Mouse (Mus musculus) cerebellum, postnatal 25 days (tissue): Measurements from ENCODE around the gene Cpn2.

Experiments
- DNase-seq, 2 experiments: peaks; one replicate each; pipeline ENCODE4 v3.0.0; 2021; ENCODE audit warnings: mixed read lengths in 2 of 2

The Cpn2 gene

DNA sequence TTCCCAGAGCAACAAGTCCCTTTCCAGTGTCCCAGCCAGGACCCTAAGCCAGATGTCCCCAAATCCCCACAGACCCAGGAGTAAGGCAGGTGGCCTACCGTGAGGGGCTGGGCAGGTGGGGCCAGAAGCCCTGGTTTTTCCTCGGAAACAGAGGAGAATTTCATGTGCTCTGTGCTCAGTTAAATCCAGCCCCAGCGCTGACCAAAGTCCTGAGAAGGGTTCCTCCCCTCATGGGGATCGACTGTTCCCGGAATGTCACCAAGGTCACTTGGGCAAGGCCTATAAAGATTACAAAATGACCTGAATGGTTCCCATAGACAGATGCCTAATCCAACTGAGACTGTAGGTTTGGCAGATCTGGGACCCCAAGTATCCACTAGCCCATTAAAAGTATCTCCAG lies at the start of gene Cpn2:
Gene Cpn2 (minus strand): TSS at position 141 of the 400 bp plus-strand sequence.
- no peak for DNase-seq

DNA sequence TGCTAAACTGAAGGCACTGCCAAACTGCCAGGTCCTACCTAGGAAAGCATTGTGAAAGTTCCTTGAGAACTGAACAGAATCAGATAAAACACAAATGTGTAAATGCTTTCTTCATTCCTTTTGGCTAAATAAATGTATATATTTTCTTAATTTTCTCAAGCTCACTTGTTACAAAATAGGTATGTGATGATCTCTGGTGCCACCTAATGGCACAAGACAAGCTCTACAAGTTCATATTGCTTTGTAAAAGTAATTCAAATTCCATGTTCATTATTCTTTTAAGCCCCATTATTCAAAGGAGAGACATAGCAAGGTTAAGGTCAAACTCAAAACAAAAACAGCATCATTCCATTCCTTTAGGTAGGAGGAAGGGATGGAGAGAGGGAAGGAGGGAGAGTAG lies 46.9 kb upstream of the Cpn2 start:
- no peak for DNase-seq

DNA sequence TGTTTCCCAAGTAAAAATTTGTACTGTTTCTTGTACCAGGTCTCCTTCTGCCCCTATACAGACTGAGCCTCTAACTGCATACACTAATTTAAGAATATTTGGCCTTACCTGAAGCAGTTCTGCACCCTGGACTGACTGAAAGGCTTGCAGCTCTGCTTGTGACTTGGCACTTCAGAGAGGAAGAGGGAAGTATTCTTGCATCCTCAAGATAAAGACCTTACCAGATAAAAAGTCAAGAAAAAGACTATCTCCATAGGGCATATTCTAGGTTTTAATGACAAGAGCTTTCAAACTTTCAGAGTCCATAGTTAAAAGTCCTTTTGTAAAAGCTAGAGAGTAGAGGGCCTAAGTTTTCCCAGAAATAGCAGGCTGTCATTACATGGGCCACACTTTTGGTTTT lies 43.3 kb upstream of the Cpn2 start, which contains the start of gene Gp5:
Gene Gp5 (minus strand): TSS at position 133 of the 400 bp plus-strand sequence.
- DNase-seq, result no peak

DNA sequence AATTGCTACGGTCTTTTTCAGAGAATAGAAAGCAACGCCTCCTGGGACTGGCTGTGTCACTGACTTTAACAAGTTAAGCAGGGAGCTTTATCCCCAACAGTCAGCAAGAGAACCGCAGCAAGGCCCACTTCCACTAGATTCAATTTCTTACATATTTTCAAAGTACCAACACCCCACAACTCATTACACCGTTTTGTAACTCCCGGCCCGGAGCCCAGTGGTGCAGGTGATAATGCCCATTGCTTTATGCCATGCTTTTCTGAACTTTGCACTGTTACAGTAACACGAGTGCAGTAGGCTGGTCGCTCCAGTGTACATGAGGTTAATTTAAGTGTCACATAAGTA lies 42.8 kb upstream of the Cpn2 start:
- DNase-seq, result no peak

DNA sequence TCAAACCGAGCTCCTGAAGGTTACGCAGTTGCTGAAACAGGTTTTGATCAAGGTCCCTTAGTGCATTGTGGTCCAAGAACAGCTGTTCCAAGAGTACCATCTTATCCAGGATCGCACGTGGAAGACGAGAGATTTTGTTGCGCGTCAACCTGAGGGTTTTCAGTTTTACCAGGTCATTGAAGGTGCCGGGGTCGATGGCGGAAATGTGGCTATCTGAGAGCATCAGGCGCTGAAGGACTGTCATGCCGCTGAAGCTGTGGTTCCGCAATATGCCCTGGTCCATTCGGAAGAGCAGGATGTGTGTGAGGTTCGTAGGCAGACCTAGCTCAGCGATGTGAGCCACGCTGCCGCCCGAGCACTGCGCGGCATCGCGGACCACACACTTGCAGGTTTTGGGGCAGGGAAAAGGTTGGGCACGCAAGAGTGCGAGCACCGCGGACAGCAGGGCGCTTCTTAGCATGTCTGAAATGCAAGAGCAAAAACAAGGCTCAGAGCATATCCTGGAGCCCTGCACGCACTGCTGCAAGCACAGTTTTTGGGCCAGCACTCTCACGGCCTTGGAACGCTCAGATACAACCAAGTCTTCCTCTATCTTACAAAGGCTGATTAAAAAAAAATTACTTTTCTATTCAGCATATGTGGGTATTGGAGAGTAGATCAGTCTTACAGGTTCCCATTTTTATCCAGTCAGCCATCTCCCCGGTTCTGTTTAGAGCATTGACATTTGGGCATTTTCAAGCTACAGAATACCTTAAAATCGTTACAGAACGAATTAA lies 42.3 kb upstream of the Cpn2 start:
- peak; percentile 45 to 53 for DNase-seq

DNA sequence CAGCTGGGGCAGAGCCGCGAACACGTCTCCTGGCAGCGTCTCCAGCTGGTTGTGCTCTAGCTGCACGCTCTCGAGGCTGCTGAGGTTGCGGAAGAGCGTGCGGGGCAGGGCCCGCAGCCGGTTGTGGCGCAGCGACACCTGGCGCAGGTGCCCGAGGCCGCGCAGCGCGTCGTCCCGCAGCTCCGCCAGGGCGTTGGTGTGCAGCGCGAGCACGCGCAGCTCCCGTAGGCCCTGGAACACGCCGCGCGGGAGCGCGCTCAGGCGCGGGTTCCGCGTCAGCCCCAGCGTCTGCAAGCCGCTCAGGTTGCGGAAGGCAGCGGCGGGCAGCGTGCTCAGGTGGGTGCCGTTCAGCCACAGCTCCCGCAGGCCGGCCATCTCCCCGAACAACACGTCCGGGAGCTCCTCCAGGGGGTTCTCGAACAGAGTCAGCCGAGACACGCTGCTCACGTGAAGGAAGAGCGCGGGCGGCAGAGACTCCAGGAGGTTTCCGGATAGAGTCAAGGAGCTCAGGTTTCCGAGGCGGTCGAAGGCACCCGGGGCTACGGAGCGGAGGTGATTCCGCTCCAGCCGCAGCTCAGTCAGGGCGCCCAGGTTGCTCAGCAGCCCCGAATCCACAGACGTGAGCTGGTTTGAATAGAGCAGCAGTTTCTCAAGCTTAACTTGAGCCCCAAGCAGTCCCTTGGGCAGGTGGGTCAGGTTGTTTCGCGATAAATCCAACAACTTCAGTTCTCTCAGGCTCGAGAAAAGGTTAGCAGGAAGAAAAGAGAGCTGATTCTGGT lies 41.5 kb upstream of the Cpn2 start:
- DNase-seq, result peak; percentile 80 to 83

DNA sequence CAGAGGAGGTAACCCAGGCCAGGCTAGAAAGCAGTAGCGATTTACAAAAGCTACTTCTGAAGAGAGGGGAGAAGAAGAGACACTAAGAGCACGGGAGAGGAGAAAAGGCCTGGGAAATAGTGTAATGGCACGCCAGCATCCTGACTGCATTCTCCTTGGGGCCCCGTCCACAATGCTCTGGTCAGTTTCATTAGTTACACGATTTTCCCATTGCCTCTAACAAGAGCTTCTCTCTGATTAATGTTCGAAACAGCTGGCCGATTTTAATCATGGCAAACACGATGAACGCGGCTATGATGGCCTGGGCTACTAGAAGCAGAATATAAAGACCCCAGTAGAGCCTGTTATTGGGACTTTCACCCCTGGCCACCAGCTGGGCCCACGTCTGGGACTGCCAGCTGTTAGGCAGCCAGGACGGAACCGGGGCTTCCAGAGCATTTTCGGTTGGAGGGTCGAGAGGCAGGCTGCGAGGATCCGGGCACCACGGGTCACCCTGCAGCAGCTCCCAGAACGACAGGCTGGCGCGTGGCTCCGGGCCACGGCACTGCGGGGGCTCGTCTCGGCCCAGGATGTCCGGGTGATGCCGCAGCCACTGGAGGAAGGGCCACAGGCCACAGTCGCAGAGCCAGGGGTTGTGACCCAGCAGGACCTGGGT lies 40.8 kb upstream of the Cpn2 start:
- no peak for DNase-seq

DNA sequence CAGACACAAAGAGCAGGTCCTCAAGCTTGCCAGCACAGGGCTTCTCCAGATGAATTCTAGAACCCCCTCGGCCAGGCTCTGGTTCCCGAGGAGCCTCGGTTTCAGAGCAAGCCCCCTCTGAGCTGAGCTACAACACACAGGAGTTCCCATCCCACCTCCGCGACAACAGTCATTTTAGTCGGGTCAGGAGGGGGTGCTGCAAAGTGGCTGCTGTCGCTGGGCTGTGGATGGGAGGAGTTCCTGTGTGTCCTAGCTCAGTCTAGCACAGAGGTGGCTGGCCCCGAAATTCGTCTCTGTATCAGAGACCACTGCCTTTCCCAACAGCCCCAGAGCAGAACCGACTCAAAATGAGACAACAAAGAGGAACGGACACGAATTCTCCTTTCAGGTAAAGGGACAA lies 40.0 kb upstream of the Cpn2 start:
- no peak for DNase-seq

DNA sequence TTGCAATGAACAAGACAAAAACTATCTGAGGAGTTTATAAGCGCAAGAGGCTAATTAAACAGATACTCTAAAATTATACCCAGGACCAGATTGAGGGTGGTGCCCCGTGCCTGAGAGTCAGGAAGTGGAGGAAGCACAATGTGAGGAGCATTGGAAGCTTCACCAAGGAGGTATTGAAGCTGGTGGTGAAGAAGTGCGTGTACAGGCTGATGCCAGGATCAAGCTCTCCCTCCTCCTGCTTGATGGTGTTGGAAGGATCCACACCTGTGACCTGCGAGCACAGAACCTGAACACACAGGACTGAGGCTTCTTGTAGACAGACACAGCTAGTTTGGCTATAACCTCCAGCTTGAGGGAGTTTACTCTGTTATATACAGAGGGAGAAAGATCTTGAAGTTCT lies 38.8 kb upstream of the Cpn2 start:
- no peak for DNase-seq

DNA sequence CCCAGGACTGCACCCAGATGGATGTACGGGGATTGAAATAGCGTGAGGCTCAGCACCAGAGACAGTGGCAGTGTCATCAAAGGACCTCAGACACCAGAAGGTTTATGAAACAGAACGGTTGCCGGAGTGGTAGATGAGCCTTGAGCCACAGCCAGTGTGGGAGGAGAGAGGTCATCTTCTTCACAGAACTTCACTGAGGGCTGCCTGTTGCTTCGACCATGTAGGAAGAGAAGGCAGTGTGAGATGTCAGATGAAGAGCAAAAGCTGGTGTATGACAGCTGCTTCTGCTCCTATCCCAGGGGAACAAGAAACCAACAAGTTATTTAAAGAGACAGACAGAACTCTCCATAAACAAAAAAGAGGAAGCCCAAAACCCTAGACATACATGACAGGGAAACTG lies 36.9 kb upstream of the Cpn2 start:
- DNase-seq, result no peak

DNA sequence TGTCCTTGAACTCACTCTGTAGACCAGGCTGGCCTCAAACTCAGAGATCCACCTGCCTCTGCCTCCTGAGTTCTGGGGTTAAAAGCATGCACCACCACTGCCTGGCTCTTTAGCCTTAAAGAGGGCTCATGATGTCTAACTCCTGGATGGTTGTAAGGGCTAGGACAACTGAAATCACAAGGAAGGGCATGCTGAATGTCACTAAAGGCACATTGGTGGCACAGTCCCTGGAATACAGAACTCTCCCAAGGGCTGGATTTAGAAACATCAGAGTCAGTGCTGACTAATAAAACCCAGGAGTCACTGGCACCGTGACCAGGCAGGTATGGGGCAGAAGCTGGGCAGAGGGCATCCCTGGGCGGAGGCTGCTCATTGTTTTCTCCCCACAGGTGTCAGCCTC lies 36.1 kb upstream of the Cpn2 start:
- DNase-seq, result no peak

DNA sequence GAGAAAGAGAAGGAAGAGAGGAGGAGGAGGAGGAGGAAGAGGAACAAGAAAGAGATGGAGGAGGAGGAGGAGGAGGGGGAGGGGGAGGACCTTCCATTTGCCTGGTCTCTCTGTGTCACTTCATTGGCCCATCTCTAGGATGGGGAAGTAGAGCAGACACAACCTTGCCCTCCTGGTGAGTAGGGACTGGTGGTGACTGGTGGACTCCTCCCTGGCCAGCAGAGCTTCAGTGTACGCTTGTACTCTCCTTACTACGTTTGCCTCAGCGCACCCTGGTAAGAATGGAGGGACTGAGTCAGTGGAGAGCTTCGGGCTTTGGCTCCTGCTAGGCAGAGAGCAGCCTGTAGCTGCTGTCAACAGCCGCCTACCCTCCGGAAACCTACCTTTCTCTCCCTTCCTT lies 35.4 kb upstream of the Cpn2 start:
- no peak for DNase-seq

DNA sequence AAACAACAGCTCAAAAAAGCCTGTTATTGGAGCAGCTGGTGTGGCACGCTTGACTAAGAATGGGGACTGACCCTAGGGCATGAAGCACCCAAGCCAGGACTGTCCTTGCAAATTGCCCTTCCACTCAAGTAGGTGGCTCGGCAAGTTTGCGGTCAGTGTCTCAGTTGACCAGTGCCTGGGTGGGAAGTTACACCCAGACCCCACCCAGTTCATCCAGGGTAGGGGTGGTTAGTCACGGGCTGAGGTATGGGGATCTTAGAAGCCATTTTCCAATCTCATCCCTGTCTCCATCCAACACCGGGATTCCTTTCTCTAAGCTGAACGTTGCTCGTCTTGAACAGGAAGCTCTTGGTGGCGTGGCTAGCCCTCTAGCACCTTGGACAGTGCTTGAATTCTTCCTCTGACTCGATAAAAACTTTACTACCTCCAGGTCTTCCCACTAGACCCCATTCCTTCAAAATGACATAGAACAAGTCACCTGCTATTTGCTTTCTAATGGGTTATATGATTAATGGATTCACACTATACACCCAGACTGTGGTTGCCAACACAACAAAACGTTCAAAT lies 32.5 kb upstream of the Cpn2 start:
- DNase-seq, result no peak

DNA sequence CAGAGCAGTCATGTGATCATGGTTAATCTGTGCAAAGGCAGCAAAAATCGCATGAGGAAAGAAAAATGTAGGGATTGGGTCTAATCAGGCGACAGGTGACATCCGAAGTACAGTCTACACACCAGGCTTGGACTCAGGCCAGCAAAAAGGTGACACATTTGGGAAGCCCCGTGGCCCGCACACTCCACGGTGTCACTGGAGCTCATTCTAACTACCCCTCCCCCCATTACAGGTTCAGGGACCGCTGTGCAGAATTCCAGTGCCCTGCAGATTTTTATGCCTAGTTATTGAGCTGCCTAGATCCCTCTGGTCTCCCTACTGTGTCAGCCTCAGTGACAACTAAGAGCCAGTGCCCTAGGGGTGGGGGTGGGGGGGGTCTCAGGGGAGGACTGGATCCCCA lies 30.2 kb upstream of the Cpn2 start:
- no peak for DNase-seq

DNA sequence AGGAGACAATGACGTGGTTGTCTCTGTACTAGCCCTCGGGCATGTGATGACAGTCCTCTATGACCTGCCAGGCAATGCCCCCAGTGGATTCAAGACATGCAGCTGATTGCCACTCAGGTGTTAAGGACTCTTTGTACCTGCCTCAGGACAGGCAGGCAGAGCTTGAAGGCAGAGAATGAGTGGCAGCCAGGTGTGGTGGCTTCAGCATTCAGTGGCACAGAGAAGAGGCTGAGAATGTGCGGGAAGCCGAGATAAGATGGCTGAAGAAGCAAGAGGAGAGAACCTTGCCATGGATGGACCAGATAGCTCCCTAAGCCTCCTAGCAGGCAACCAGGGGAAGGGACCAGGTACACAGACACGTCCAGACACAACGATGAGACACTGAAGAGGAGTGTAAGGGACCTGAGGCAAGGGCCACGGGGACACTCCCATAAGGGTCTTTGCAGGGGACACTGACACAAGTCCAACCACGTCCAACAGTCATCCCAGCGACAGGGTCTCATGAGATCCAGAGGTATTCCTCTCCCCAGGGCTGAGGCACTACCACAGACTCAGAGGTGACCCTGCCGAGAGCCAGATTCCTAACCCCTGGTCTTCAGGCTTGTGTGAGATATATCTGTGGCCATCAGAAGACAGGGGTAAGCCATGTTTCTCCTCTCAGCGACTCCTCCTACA lies 29.4 kb upstream of the Cpn2 start:
- DNase-seq, result no peak

DNA sequence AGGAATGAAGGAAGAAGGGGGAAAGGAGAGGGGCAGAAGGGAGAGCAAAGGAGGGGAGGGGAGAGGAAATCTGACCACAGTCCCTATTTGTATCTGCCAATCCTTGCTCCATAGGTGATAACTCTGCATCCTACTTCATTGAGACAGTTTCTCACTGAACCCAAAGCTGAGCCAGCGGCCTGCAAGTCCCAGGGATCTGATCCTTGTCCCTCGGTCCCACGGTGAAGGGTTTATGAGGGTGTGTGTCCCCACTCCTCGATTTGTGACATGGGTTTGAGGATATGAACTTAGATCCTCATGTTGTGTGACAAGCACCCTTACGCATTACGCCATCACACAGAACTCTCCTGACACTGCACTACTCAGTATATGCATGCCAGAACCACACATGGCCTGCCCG lies 27.8 kb upstream of the Cpn2 start:
- DNase-seq, result no peak

DNA sequence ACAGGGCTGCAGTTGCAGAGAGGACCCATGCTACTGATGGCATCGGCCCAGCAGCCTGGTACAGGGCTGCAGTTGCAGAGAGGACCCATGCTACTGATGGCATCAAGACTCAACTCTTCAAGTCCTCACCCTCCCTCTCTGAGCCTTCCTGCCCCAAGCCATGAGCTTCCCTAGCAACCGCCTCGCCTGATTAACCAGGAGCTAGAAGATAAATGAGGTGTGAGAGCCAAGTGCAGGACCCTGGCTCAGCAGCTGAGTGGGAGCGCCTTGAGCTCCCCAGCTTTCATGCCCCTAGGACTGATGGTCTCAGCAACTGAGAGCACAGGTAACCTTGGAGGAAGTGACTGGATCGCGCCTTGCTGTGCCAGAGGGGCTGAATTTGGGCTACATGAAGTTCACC lies 23.1 kb upstream of the Cpn2 start:
- DNase-seq, result no peak

DNA sequence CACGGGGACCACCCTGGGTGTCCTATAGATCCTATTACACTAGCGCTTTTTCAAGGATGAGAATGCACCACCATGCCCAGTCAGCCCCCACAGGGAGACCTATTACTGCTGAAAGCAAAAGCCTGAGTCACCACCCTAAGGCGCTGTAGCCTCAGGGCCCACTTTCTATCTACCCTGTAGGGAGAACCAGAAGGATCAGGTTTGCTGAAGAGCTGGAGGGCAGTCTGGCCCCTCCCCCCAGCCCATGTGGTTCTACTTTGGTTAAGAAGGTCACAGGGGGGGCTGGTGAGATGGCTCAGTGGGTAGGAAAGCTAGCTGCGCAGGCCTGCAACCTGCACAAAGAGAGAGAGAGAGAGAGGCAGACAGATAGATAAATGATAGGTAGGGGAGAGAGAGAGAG lies 18.4 kb upstream of the Cpn2 start:
- no peak for DNase-seq

DNA sequence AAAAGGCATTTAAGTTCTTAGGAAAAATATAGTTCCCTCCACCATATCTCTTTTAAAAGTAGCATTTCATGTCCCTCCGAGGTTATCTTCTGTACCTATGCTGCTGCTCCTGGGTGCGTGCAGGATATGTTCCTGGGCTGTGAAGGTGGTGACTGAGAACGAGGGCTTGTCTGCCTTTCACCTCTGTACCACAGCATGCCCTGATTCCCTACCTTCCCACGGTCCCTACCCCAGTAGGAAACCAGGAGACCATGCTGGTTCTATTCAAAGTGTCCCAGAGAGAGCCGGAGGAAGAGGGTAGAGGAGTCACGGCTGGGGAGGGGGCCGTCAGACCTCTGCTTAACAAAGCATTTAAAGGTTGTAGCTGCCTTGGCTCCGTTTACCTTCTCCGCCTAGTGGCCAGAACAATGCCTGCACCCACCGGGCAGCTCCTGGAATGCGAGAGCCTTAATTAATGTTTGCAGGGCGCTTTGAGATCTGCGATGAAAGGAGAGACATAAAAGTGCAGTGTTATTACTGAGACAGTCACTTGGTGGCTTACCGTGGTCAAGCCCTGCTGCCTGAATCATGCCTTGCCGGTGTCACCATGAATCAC lies 16.5 kb upstream of the Cpn2 start:
- DNase-seq, result peak; percentile 47 to 69

DNA sequence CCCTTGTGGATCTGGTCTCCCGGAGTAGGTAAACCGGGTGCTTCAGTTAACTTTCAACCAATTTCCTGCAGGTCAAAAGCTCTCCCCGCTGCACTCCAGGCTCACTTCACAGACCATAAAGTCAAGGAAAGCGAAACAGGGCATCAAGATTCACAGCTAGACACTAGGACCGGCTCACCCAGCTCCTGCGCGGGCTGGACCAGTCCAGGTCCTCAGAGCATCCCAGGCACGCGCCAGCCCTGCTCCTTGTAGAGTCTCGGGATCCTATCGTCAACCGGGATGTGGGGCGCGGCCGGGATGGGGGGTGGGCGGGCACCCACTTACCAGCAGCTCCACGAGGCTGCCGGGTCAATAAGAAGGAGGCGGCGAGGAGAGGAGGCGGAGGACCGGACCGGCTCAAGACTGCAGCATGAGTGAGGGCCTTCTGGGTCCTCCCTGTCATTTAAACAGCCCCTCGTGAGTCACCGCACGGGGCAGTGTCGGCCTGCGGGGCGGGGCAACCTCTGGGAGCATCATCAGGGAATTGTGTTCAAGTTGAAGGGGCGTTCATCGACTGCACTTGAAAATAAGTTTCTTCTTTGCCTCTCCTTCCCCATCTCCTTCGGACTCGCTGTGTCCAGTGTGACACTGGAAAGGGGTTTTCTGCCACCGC lies 15.7 kb upstream of the Cpn2 start, which contains the start of gene Lrrc15:
Gene Lrrc15 (minus strand): TSS at position 413 of the 652 bp plus-strand sequence.
- DNase-seq, result no peak

DNA sequence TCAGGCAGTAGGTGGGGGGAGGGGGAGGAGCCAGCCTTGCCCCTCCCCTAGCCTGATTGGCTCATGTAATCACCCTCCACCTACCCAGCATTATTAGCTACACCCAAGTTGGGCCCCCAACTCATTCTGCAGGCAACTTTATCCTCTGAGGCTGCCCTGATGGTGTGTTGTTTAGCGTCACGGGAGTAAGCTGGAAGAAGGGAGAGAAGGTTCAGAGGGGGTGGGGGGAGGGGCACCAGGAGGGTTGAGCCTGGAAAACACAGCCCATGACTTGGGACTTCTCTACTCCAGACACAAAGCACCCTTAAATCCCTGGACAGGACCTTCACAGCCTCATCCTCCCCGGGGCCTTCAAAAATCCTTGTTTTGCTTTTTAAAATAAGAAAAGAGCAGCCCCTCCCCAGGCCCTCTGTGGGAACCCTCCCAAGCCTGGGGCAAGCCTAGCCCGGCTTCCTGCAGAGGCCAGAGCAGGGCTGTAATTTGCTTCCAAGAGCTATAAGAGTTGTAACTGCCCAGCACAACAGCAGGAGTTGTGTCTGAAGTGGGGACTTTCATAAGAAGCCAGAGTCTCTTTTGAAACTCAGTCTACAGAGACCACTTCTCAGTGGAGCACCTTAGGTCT lies 13.5 kb upstream of the Cpn2 start:
- no peak for DNase-seq
